ENCODE assay signal across 8 mouse cellular contexts in genomic region chr2:152344361-152344760, GRCm38 (mm10). TPM values are rescaled to one million over a fixed set of nuclear protein-coding genes. Genes with fewer than 3 reads are reported as not detected.
DNase-seq lines count a peak whose midpoint lies in the region; ATAC-seq and TF ChIP-seq lines count a peak whose summit lies in the region.

No protein-coding gene starts in this region.

- no peak for DNase-seq in spleen, adult 2 months (ENCODE audit: low read depth in 1 of 2, low spot score in 2 of 2)
- DNase-seq in spleen, adult 18-20 months, result no peak
- DNase-seq in heart, adult 8-10 months (ENCODE audit: low spot score), result peak; percentile 32
- DNase-seq in limb, embryonic 11.5 days (ENCODE audit: low spot score), result no peak
- no peak for DNase-seq in frontal cortex, postnatal 25 days (ENCODE audit: low spot score in 2 of 2)
- DNase-seq in ovary, postnatal 36 days (ENCODE audit: low spot score), result no peak

- H3K9me3 ChIP-seq in limb, embryonic 11.5 days (ENCODE audit: control insufficient read depth, low read length), result no peaks in the 10 kb centered on the region
- no peaks in the 10 kb centered on the region for H3K9me3 ChIP-seq in midbrain, embryonic 15.5 days

- ATAC-seq in limb, embryonic 11.5 days (ENCODE audit: insufficient number of reproducible peaks, low FRiP score, low TSS enrichment, low read depth), result no peak
- peak; percentile 35 for ATAC-seq in midbrain, embryonic 15.5 days (replicated peaks)
- ATAC-seq in monocyte, adult 5-6 weeks (replicated peaks; ENCODE audit: insufficient number of reproducible peaks, low FRiP score, low TSS enrichment, poor library complexity, severe bottlenecking), result no peak

- H3K4me3 ChIP-seq in spleen, adult 2 months (ENCODE audit: extremely low read depth, insufficient read depth, insufficient read length), result peak overlapping the region; percentile 64; the same call in 1 of the 2 replicates
- H3K4me3 ChIP-seq in limb, embryonic 11.5 days (ENCODE audit: low read depth, low read length), result peak overlapping the region; percentile 46
- H3K4me3 ChIP-seq in midbrain, embryonic 15.5 days, result peak overlapping the region; percentile 55

- H3K4me1 ChIP-seq in spleen, adult 2 months (ENCODE audit: control insufficient read depth, insufficient read depth, insufficient read length), result peaks cover 3% of the 10 kb centered on the region; the same call in 1 of the 2 replicates
- peaks cover 3% of the 10 kb centered on the region; the same call in 1 of the 2 replicates for H3K4me1 ChIP-seq in limb, embryonic 11.5 days (ENCODE audit: control insufficient read depth, insufficient read depth, low read length)
- H3K4me1 ChIP-seq in midbrain, embryonic 15.5 days, result peaks cover 16% of the 10 kb centered on the region

- no peaks in the 10 kb centered on the region for H3K27me3 ChIP-seq in spleen, adult 2 months (ENCODE audit: control insufficient read depth, insufficient read depth, low read length)
- 0 out of 2 replicates have a peak, but pooled peaks cover 3% of the 10 kb centered on the region for H3K27me3 ChIP-seq in limb, embryonic 11.5 days (ENCODE audit: control insufficient read depth, insufficient read depth, low read length)
- H3K27me3 ChIP-seq in midbrain, embryonic 15.5 days (replicated peaks), result no peaks in the 10 kb centered on the region; the same call in 1 of the 2 replicates

- peak overlapping the region; percentile 51; the same call in 1 of the 2 replicates for H3K9ac ChIP-seq in limb, embryonic 11.5 days (ENCODE audit: low read length)
- H3K9ac ChIP-seq in midbrain, embryonic 15.5 days, result peak overlapping the region; percentile 63

- no peaks in the 10 kb centered on the region for H3K36me3 ChIP-seq in spleen, adult 2 months (ENCODE audit: control insufficient read depth, insufficient read depth, low read length)
- H3K36me3 ChIP-seq in limb, embryonic 11.5 days (ENCODE audit: control insufficient read depth, insufficient read depth, low read length), result no peaks in the 10 kb centered on the region
- no peaks in the 10 kb centered on the region for H3K36me3 ChIP-seq in midbrain, embryonic 15.5 days (replicated peaks)

- WGBS in spleen, adult 2 months, result 13% methylated on average over 10 of the region's 10 CpGs
- 8% methylated on average over 10 of the region's 10 CpGs for WGBS in limb, embryonic 11.5 days
- WGBS in midbrain, embryonic 15.5 days, result 10% methylated on average over 10 of the region's 10 CpGs

- TF ChIP-seq CTCF in spleen, adult 2 months (IDR thresholded peaks at IDR 0.05; ENCODE audit: extremely low read depth, insufficient read depth, insufficient read length, insufficient replicate concordance), result no peak

- no peak overlapping the region for H3K27ac ChIP-seq in spleen, adult 2 months (ENCODE audit: insufficient read depth, low read length)
- H3K27ac ChIP-seq in limb, embryonic 11.5 days (replicated peaks; ENCODE audit: low read depth, low read length), result no peak overlapping the region
- no peak overlapping the region for H3K27ac ChIP-seq in midbrain, embryonic 15.5 days

- H3K4me2 ChIP-seq in limb, embryonic 11.5 days (ENCODE audit: low read depth, severe bottlenecking), result peak overlapping the region; percentile 88
- peak overlapping the region; percentile 94 for H3K4me2 ChIP-seq in midbrain, embryonic 15.5 days

- no peak for TF ChIP-seq POLR2A in spleen, adult 2 months (IDR thresholded peaks at IDR 0.05; ENCODE audit: low read depth, low read length)

RNA-seq across cellular contexts. Expression of gene Trib3, which starts 0.5 kb away (rescaled TPM):
- polyA plus RNA-seq in spleen, adult 2 months (2012; rRNA removed), result 0.65 and 1.0 TPM in 2 replicates
- 1 to 10 TPM; 3.3 to 4.2 (median 4.1) TPM for total RNA-seq in heart, adult 8-10 months (2022)
- 1.4 and 1.8 TPM in 2 replicates for polyA plus RNA-seq in limb, embryonic 11.5 days (2014; fragmentation: Nextera tagmentation; extraction: Ambion mirVana)
- 1.9 and 2.0 TPM in 2 replicates for polyA plus RNA-seq in midbrain, embryonic 15.5 days (2015; fragmentation: Nextera tagmentation; extraction: Ambion mirVana)
- not detected in 3 replicates for total RNA-seq in monocyte, adult 5-6 weeks (2017)

RNA-seq across cellular contexts. Expression of gene Rbck1, which starts 11.9 kb away (rescaled TPM):
- polyA plus RNA-seq in spleen, adult 2 months (2012; rRNA removed), result 326 and 431 TPM in 2 replicates
- 10 to 100 TPM; 36.1 to 51.7 (median 47.6) TPM for total RNA-seq in heart, adult 8-10 months (2022)
- 66.6 and 67.4 TPM in 2 replicates for polyA plus RNA-seq in limb, embryonic 11.5 days (2014; fragmentation: Nextera tagmentation; extraction: Ambion mirVana)
- polyA plus RNA-seq in midbrain, embryonic 15.5 days (2015; fragmentation: Nextera tagmentation; extraction: Ambion mirVana), result 117 and 120 TPM in 2 replicates
- 45.0 to 83.3 TPM (median 59.1 TPM) in 3 replicates for total RNA-seq in monocyte, adult 5-6 weeks (2017)

RNA-seq across cellular contexts. Expression of gene Nrsn2, which starts 32.1 kb away (rescaled TPM):
- polyA plus RNA-seq in spleen, adult 2 months (2012; rRNA removed), result not detected in 2 replicates
- total RNA-seq in heart, adult 8-10 months (2022), result not detected
- polyA plus RNA-seq in limb, embryonic 11.5 days (2014; fragmentation: Nextera tagmentation; extraction: Ambion mirVana), result 1.8 and 2.2 TPM in 2 replicates
- 49.4 and 51.0 TPM in 2 replicates for polyA plus RNA-seq in midbrain, embryonic 15.5 days (2015; fragmentation: Nextera tagmentation; extraction: Ambion mirVana)
- not detected in 3 replicates for total RNA-seq in monocyte, adult 5-6 weeks (2017)

RNA-seq across cellular contexts. Expression of gene Tbc1d20, which starts 50.7 kb away (rescaled TPM):
- 37.9 and 39.5 TPM in 2 replicates for polyA plus RNA-seq in spleen, adult 2 months (2012; rRNA removed)
- total RNA-seq in heart, adult 8-10 months (2022), result 10 to 100 TPM; 37.1 to 41.9 (median 37.5) TPM
- polyA plus RNA-seq in limb, embryonic 11.5 days (2014; fragmentation: Nextera tagmentation; extraction: Ambion mirVana), result 30.5 and 35.4 TPM in 2 replicates
- polyA plus RNA-seq in midbrain, embryonic 15.5 days (2015; fragmentation: Nextera tagmentation; extraction: Ambion mirVana), result 37.1 and 38.3 TPM in 2 replicates
- 34.6 to 50.1 TPM (median 47.4 TPM) in 3 replicates for total RNA-seq in monocyte, adult 5-6 weeks (2017)

RNA-seq across cellular contexts. Expression of gene Sox12, which starts 53.5 kb away (rescaled TPM):
- 4.0 and 4.6 TPM in 2 replicates for polyA plus RNA-seq in spleen, adult 2 months (2012; rRNA removed)
- total RNA-seq in heart, adult 8-10 months (2022), result 1 to 10 TPM; 5.5 to 8.5 (median 7.0) TPM
- polyA plus RNA-seq in limb, embryonic 11.5 days (2014; fragmentation: Nextera tagmentation; extraction: Ambion mirVana), result 21.1 and 21.8 TPM in 2 replicates
- polyA plus RNA-seq in midbrain, embryonic 15.5 days (2015; fragmentation: Nextera tagmentation; extraction: Ambion mirVana), result 15.4 and 17.0 TPM in 2 replicates
- total RNA-seq in monocyte, adult 5-6 weeks (2017), result 0.10 to 0.43 TPM in 2 of 3 replicates, not detected in the other

Comparison
In these comparisons a context has a peak if more than half of its experiments do, and no peak if none do; other contexts are left out.
1. RNA of gene Nrsn2, which starts 32.1 kb away (polyA plus RNA-seq): 49.4 to 51.0 TPM in midbrain, embryonic 15.5 days; 1.8 to 2.2 TPM in limb, embryonic 11.5 days and not detected in spleen, adult 2 months; every median in the first group is over 10 times any median in the second.
2. Peak in every context shown above with its lines, with median percentiles within 50 percentile points of each other: H3K4me3 ChIP-seq.